Mouse (Mus musculus): ENCODE results near the gene Polr2h. TPM values are rescaled to one million over a fixed set of nuclear protein-coding genes. Genes with fewer than 3 reads are reported as not detected.

Polr2h gene
- polyA plus RNA-seq, 2 experiments, result 77.0 to 121 TPM

GRCm38 (mm10) chr16:20672965-20673705 lies 44.3 kb upstream of the Polr2h start:
- Histone ChIP-seq H3K9ac (ENCODE audit: low read depth, low read length, severe bottlenecking) (peak overlapping the region; percentile 95), H3K4me1 (ENCODE audit: control insufficient read depth, insufficient read depth, low read length) (peaks cover 17% of the 10 kb centered on the region), H3K4me2 (replicated peaks; ENCODE audit: low read depth, low read length, severe bottlenecking) (peak overlapping the region; percentile 83), H3K4me3 (replicated peaks; ENCODE audit: low read length) (peak overlapping the region; percentile 96), H3K9me3 (ENCODE audit: control insufficient read depth, low read length) (no peaks in the 10 kb centered on the region), H3K27ac (replicated peaks; ENCODE audit: low read depth, low read length) (peak overlapping the region; percentile 95), H3K36me3 (ENCODE audit: control insufficient read depth, insufficient read depth, low read length) (peaks cover 40% of the 10 kb centered on the region), H3K27me3 (ENCODE audit: control insufficient read depth, insufficient read depth, low read length) (no peaks in the 10 kb centered on the region)
- TF ChIP-seq POLR2A (IDR thresholded peaks at IDR 0.05; ENCODE audit: borderline replicate concordance, extremely low read depth, insufficient read depth, insufficient read length), result no peak
- peak; percentile 75 for ATAC-seq (ENCODE audit: low FRiP score, low read depth)
- WGBS, result 0% methylated on average over 25 of the region's 78 CpGs
- peak; percentile 23 for DNase-seq (ENCODE audit: low spot score)

- peaks cover 47% of the 10 kb centered on the region for H3K36me3 ChIP-seq (ENCODE audit: control insufficient read depth, insufficient read depth, low read length)
- H3K27me3 ChIP-seq (ENCODE audit: control insufficient read depth, insufficient read depth, low read length), result no peaks in the 10 kb centered on the region
- no peak for TF ChIP-seq POLR2A (IDR thresholded peaks at IDR 0.05; ENCODE audit: borderline replicate concordance, extremely low read depth, insufficient read depth, insufficient read length)
- peak overlapping the region; percentile 83 for H3K4me2 ChIP-seq (replicated peaks; ENCODE audit: low read depth, low read length, severe bottlenecking)
- DNase-seq (ENCODE audit: low spot score) (no peak), ATAC-seq (ENCODE audit: low FRiP score, low read depth) (no peak)
- 4% methylated on average over 14 of the region's 14 CpGs for WGBS
- no peaks in the 10 kb centered on the region for H3K9me3 ChIP-seq (ENCODE audit: control insufficient read depth, low read length)
- peak overlapping the region; percentile 96 for H3K4me3 ChIP-seq (replicated peaks; ENCODE audit: low read length)
- H3K9ac ChIP-seq (ENCODE audit: low read depth, low read length, severe bottlenecking), result peak overlapping the region; percentile 95
- H3K27ac ChIP-seq (replicated peaks; ENCODE audit: low read depth, low read length), result peak overlapping the region; percentile 95
- peaks cover 17% of the 10 kb centered on the region for H3K4me1 ChIP-seq (ENCODE audit: control insufficient read depth, insufficient read depth, low read length)
These were observed 43.7 kb upstream of the Polr2h start for GRCm38 (mm10) chr16:20673706-20674303.

- no peak overlapping the region for H3K9ac ChIP-seq (ENCODE audit: low read depth, low read length, severe bottlenecking)
- TF ChIP-seq POLR2A (IDR thresholded peaks at IDR 0.05; ENCODE audit: borderline replicate concordance, extremely low read depth, insufficient read depth, insufficient read length), result no peak
- DNase-seq (ENCODE audit: low spot score), result no peak
- no peak for ATAC-seq (ENCODE audit: low FRiP score, low read depth)
- no peaks in the 10 kb centered on the region for H3K9me3 ChIP-seq (ENCODE audit: control insufficient read depth, low read length)
- no peaks in the 10 kb centered on the region for H3K27me3 ChIP-seq (ENCODE audit: control insufficient read depth, insufficient read depth, low read length)
- H3K4me1 ChIP-seq (ENCODE audit: control insufficient read depth, insufficient read depth, low read length), result peaks cover 17% of the 10 kb centered on the region
- WGBS, result 90% methylated on average over 6 of the region's 6 CpGs
- H3K4me2 ChIP-seq (replicated peaks; ENCODE audit: low read depth, low read length, severe bottlenecking), result 0 out of 2 replicates have a peak overlapping the region, but pooled peaks have one; percentile 17
- peaks cover 60% of the 10 kb centered on the region for H3K36me3 ChIP-seq (ENCODE audit: control insufficient read depth, insufficient read depth, low read length)
- no peak overlapping the region for H3K4me3 ChIP-seq (replicated peaks; ENCODE audit: low read length)
- H3K27ac ChIP-seq (replicated peaks; ENCODE audit: low read depth, low read length), result no peak overlapping the region
These were observed 42.3 kb upstream of the Polr2h start for GRCm38 (mm10) chr16:20675213-20675612.

- Histone ChIP-seq H3K27me3 (ENCODE audit: control insufficient read depth, insufficient read depth, low read length) (no peaks in the 10 kb centered on the region), H3K4me2 (replicated peaks; ENCODE audit: low read depth, low read length, severe bottlenecking) (no peak overlapping the region), H3K9me3 (ENCODE audit: control insufficient read depth, low read length) (no peaks in the 10 kb centered on the region), H3K36me3 (ENCODE audit: control insufficient read depth, insufficient read depth, low read length) (peaks cover 75% of the 10 kb centered on the region), H3K4me3 (replicated peaks; ENCODE audit: low read length) (no peak overlapping the region), H3K9ac (ENCODE audit: low read depth, low read length, severe bottlenecking) (no peak overlapping the region), H3K4me1 (ENCODE audit: control insufficient read depth, insufficient read depth, low read length) (peaks cover 17% of the 10 kb centered on the region), H3K27ac (replicated peaks; ENCODE audit: low read depth, low read length) (no peak overlapping the region)
- ATAC-seq (ENCODE audit: low FRiP score, low read depth), result no peak
- TF ChIP-seq POLR2A (IDR thresholded peaks at IDR 0.05; ENCODE audit: borderline replicate concordance, extremely low read depth, insufficient read depth, insufficient read length), result no peak
- no peak for DNase-seq (ENCODE audit: low spot score)
- 59% methylated on average over 4 of the region's 4 CpGs for WGBS
These were observed 40.8 kb upstream of the Polr2h start for GRCm38 (mm10) chr16:20676702-20677101.

GRCm38 (mm10) chr16:20677380-20677779 lies 40.1 kb upstream of the Polr2h start:
- no peak for TF ChIP-seq POLR2A (IDR thresholded peaks at IDR 0.05; ENCODE audit: borderline replicate concordance, extremely low read depth, insufficient read depth, insufficient read length)
- H3K27ac ChIP-seq (replicated peaks; ENCODE audit: low read depth, low read length), result no peak overlapping the region
- H3K4me3 ChIP-seq (replicated peaks; ENCODE audit: low read length), result no peak overlapping the region
- WGBS, result 75% methylated on average over 5 of the region's 5 CpGs
- no peak overlapping the region for H3K9ac ChIP-seq (ENCODE audit: low read depth, low read length, severe bottlenecking)
- no peak overlapping the region for H3K4me2 ChIP-seq (replicated peaks; ENCODE audit: low read depth, low read length, severe bottlenecking)
- H3K36me3 ChIP-seq (ENCODE audit: control insufficient read depth, insufficient read depth, low read length), result peaks cover 82% of the 10 kb centered on the region
- H3K9me3 ChIP-seq (ENCODE audit: control insufficient read depth, low read length), result no peaks in the 10 kb centered on the region
- no peaks in the 10 kb centered on the region for H3K27me3 ChIP-seq (ENCODE audit: control insufficient read depth, insufficient read depth, low read length)
- ATAC-seq (ENCODE audit: low FRiP score, low read depth), result no peak
- H3K4me1 ChIP-seq (ENCODE audit: control insufficient read depth, insufficient read depth, low read length), result peaks cover 17% of the 10 kb centered on the region
- DNase-seq (ENCODE audit: low spot score), result no peak

All from limb, embryonic 14.5 days (tissue).